Mouse (Mus musculus): Measurements from ENCODE around the gene 1700020L24Rik. TPM values are rescaled to one million over a fixed set of nuclear protein-coding genes. Genes with fewer than 3 reads are reported as not detected.

The 1700020L24Rik gene
- polyA plus RNA-seq, 1 experiment: 1.5 TPM

DNA sequence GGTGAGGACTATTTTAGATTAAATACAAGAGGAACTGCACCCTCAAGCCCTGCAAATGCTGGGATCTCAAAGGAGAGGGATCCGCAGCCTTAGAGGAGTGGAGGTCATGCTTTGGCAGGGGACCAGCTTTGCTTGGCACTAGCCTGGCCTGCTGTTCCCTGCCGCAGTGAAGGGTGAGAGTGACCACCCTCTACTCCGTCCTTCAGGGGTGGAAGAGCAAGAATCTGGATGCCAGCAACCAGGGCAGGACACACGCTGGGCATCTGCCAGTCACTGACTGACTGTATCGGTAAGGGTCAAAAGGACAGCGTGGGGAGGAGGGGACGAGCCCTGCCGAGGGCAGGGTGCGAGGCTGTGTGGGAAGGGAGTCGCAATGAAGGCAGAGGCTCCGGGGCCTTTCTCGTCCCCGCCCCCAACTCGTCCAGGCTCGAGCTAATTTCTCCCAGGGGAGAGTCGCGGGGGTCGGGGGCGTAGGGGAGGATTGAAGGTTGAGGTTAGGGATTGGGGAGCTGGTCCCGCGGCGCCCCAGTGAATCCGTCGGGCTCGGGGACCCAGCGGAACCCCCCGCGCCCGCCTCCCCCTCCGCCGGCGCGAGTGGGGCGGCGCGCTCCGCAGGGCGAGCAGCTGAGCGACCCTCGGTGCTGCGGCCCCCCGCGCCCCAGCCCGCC, 28.3 kb upstream of the 1700020L24Rik start, which contains the start of gene Rasl10b:
Rasl10b (plus strand) TSS at position 51 of the 668 bp plus-strand sequence.
- H3K4me1 ChIP-seq (ENCODE audit: control insufficient read depth, insufficient read depth, low read length): peaks cover 11% of the 10 kb centered on the region
- peak; percentile 71 to 79 for DNase-seq
- WGBS: 1% methylated on average over 35 of the region's 44 CpGs
- H3K27ac ChIP-seq (ENCODE audit: insufficient read depth, low read length): peak within 1 kb of the TSS; percentile 75
- TF ChIP-seq CTCF (IDR thresholded peaks at IDR 0.05; ENCODE audit: borderline replicate concordance, insufficient read depth, low read depth, low read length): no peak
- TF ChIP-seq POLR2A (IDR thresholded peaks at IDR 0.05; ENCODE audit: borderline replicate concordance, insufficient read depth, low read length): no peak
- peak within 1 kb of the TSS; percentile 87 for H3K4me3 ChIP-seq (replicated peaks; ENCODE audit: insufficient read depth, low read depth, low read length)
- H3K27me3 ChIP-seq (ENCODE audit: control insufficient read depth, insufficient read depth, low read length): no peaks in the 10 kb centered on the region

DNA sequence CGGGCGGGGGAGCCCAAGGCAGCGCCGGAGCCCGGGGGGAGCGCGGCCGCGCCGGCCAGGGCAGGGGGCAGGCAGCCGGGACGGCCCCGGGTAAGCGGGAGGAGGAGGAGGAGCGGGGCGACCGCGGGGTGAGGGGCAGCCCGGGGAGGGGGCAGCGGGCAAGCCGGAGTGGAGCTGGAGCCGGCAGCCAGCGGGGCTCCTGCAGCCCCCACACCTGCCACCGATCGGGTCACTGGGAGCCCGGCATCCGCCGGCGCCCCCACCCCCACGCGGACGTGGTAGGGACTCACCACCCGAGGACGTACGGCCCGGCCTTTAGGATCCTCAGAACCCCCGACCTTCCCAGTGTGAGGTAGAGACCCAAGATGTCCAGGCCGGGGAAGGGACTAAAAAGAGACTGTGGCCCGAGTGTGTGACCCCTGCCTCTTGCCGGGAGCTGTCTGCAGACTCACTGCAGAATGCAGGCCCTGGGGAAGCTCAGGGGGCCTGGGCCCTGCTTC, 27.6 kb upstream of the 1700020L24Rik start:
- 2% methylated on average over 40 of the region's 40 CpGs for WGBS
- TF ChIP-seq POLR2A (IDR thresholded peaks at IDR 0.05; ENCODE audit: borderline replicate concordance, insufficient read depth, low read length): no peak
- no peak for TF ChIP-seq CTCF (IDR thresholded peaks at IDR 0.05; ENCODE audit: borderline replicate concordance, insufficient read depth, low read depth, low read length)

DNA sequence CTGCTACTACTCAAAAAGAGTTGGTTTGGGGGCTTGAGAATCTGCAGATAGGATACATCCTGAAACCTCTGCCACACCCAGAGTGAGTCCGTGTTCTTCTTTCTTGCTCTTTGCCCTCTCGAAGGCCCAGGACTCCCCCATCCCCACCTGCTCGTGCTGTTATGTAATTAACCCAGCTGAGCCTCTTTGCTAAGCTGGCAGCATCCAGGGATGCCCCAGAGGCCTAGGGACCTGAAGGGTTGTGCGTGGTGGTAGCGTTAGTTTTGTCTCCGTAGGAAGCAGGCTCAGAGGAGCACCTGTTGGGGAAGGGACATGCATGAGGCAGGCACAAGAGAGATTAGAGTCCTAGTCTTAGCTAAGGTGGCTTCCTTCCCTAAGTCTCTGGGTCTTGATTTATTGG, 27.0 kb upstream of the 1700020L24Rik start:
- peak overlapping the region; percentile 75 for H3K27ac ChIP-seq (ENCODE audit: insufficient read depth, low read length)
- H3K4me3 ChIP-seq (replicated peaks; ENCODE audit: insufficient read depth, low read depth, low read length): peak overlapping the region; percentile 87
- peaks cover 11% of the 10 kb centered on the region for H3K4me1 ChIP-seq (ENCODE audit: control insufficient read depth, insufficient read depth, low read length)
- 8% methylated on average over 6 of the region's 6 CpGs for whole genome bisulfite sequencing
- no peaks in the 10 kb centered on the region for H3K27me3 ChIP-seq (ENCODE audit: control insufficient read depth, insufficient read depth, low read length)
- DNase-seq: peak in 1 of 2 experiments; percentile 50
- no peak for TF ChIP-seq POLR2A (IDR thresholded peaks at IDR 0.05; ENCODE audit: borderline replicate concordance, insufficient read depth, low read length)
- no peak for TF ChIP-seq CTCF (IDR thresholded peaks at IDR 0.05; ENCODE audit: borderline replicate concordance, insufficient read depth, low read depth, low read length)

More for the DNA sequence above, 27.6 kb upstream of the 1700020L24Rik start:
- Histone ChIP-seq H3K4me1 (ENCODE audit: control insufficient read depth, insufficient read depth, low read length) (peaks cover 11% of the 10 kb centered on the region), H3K4me3 (replicated peaks; ENCODE audit: insufficient read depth, low read depth, low read length) (peak overlapping the region; percentile 87), H3K27ac (ENCODE audit: insufficient read depth, low read length) (peak overlapping the region; percentile 75), H3K27me3 (ENCODE audit: control insufficient read depth, insufficient read depth, low read length) (no peaks in the 10 kb centered on the region)
- peak; percentile 51 to 69 for DNase-seq

DNA sequence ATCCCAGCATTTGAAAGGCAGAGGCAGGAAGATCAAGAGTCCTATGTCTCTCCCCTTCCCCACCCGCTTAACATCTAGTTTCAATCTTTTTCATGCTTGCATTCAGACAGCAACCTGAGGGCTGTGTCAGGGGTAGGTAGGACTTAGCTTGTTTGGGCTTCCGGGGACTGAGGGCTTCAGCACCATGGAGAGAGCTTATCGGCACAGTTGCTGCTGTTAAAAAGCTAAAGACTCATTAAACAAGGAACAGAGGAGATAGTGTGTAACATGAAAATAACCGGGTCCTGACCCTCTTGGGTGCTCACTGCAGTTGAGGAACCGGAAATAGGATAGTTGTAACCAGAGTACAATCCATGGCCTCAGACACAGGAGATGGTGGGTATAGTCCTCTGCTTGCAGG, 20.4 kb upstream of the 1700020L24Rik start:
- Histone ChIP-seq H3K27ac (ENCODE audit: insufficient read depth, low read length) (no peak overlapping the region), H3K4me3 (replicated peaks; ENCODE audit: insufficient read depth, low read depth, low read length) (no peak overlapping the region), H3K4me1 (ENCODE audit: control insufficient read depth, insufficient read depth, low read length) (peaks cover 19% of the 10 kb centered on the region), H3K27me3 (ENCODE audit: control insufficient read depth, insufficient read depth, low read length) (no peaks in the 10 kb centered on the region)
- no peak for DNase-seq
- 49% methylated on average over 5 of the region's 5 CpGs for WGBS
- no peak for TF ChIP-seq CTCF (IDR thresholded peaks at IDR 0.05; ENCODE audit: borderline replicate concordance, insufficient read depth, low read depth, low read length)
- TF ChIP-seq POLR2A (IDR thresholded peaks at IDR 0.05; ENCODE audit: borderline replicate concordance, insufficient read depth, low read length): no peak

DNA sequence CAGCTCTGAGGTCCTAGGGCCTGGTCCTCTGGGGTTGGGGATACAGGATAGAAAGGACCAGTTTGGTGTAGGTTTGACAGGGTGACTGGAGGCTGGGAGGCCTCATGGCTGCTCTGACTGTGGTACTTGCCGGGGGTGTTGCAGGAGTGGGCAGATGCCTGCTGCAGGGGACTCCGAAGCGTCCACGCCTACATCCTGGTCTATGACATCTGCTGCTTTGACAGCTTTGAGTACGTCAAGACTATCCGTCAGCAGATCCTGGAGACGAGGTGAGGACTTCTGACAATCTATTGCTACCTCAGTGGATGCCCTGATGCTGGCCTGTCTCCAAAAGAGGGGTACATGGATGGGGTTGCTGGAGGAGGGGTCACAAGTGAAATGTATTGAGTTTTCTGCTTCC, 19.8 kb upstream of the 1700020L24Rik start:
- Histone ChIP-seq H3K27me3 (ENCODE audit: control insufficient read depth, insufficient read depth, low read length) (no peaks in the 10 kb centered on the region), H3K4me3 (replicated peaks; ENCODE audit: insufficient read depth, low read depth, low read length) (no peak overlapping the region), H3K27ac (ENCODE audit: insufficient read depth, low read length) (no peak overlapping the region), H3K4me1 (ENCODE audit: control insufficient read depth, insufficient read depth, low read length) (peaks cover 14% of the 10 kb centered on the region)
- no peak for DNase-seq
- WGBS: 72% methylated on average over 7 of the region's 7 CpGs
- TF ChIP-seq CTCF (IDR thresholded peaks at IDR 0.05; ENCODE audit: borderline replicate concordance, insufficient read depth, low read depth, low read length) (no peak), POLR2A (IDR thresholded peaks at IDR 0.05; ENCODE audit: borderline replicate concordance, insufficient read depth, low read length) (no peak)

GRCm38 (mm10) chr11:83418566-83418965, 18.9 kb upstream of the 1700020L24Rik start:
- TF ChIP-seq CTCF (IDR thresholded peaks at IDR 0.05; ENCODE audit: borderline replicate concordance, insufficient read depth, low read depth, low read length): no peak
- TF ChIP-seq POLR2A (IDR thresholded peaks at IDR 0.05; ENCODE audit: borderline replicate concordance, insufficient read depth, low read length): no peak
- no peaks in the 10 kb centered on the region for H3K27me3 ChIP-seq (ENCODE audit: control insufficient read depth, insufficient read depth, low read length)
- no peak overlapping the region for H3K27ac ChIP-seq (ENCODE audit: insufficient read depth, low read length)
- 7% methylated on average over 38 of the region's 38 CpGs for WGBS
- peak overlapping the region; percentile 49 for H3K4me3 ChIP-seq (replicated peaks; ENCODE audit: insufficient read depth, low read depth, low read length)
- H3K4me1 ChIP-seq (ENCODE audit: control insufficient read depth, insufficient read depth, low read length): peaks cover 12% of the 10 kb centered on the region
- peak; percentile 53 to 57 for DNase-seq

- TF ChIP-seq POLR2A (IDR thresholded peaks at IDR 0.05; ENCODE audit: borderline replicate concordance, insufficient read depth, low read length) (no peak), CTCF (IDR thresholded peaks at IDR 0.05; ENCODE audit: borderline replicate concordance, insufficient read depth, low read depth, low read length) (no peak; the same call in 1 of the 2 replicates)
- Histone ChIP-seq H3K4me3 (replicated peaks; ENCODE audit: insufficient read depth, low read depth, low read length) (no peak overlapping the region), H3K27me3 (ENCODE audit: control insufficient read depth, insufficient read depth, low read length) (no peaks in the 10 kb centered on the region), H3K27ac (ENCODE audit: insufficient read depth, low read length) (no peak overlapping the region), H3K4me1 (ENCODE audit: control insufficient read depth, insufficient read depth, low read length) (peaks cover 8% of the 10 kb centered on the region)
- no peak for DNase-seq
- 38% methylated on average over 4 of the region's 4 CpGs for WGBS
Measured at GRCm38 (mm10) chr11:83420338-83420737, 17.1 kb upstream of the 1700020L24Rik start.

- WGBS: 12% methylated on average over 9 of the region's 9 CpGs
- H3K4me3 ChIP-seq (replicated peaks; ENCODE audit: insufficient read depth, low read depth, low read length): no peak overlapping the region
- DNase-seq: no peak
- H3K4me1 ChIP-seq (ENCODE audit: control insufficient read depth, insufficient read depth, low read length): peaks cover 8% of the 10 kb centered on the region
- TF ChIP-seq CTCF (IDR thresholded peaks at IDR 0.05; ENCODE audit: borderline replicate concordance, insufficient read depth, low read depth, low read length) (no peak), POLR2A (IDR thresholded peaks at IDR 0.05; ENCODE audit: borderline replicate concordance, insufficient read depth, low read length) (no peak)
- no peaks in the 10 kb centered on the region for H3K27me3 ChIP-seq (ENCODE audit: control insufficient read depth, insufficient read depth, low read length)
- no peak overlapping the region for H3K27ac ChIP-seq (ENCODE audit: insufficient read depth, low read length)
Measured at GRCm38 (mm10) chr11:83421305-83421704, 16.2 kb upstream of the 1700020L24Rik start.
